Mouse (Mus musculus) mature B cell (primary cell): ENCODE results near the gene Dmgdh.

Experiments
- in situ Hi-C: fragments of 300-500 bp; cut with MboI; formaldehyde crosslinking; loops from 2 replicates; pipeline ENCODE4 v1.14.3; 2019

Dmgdh gene

DNA sequence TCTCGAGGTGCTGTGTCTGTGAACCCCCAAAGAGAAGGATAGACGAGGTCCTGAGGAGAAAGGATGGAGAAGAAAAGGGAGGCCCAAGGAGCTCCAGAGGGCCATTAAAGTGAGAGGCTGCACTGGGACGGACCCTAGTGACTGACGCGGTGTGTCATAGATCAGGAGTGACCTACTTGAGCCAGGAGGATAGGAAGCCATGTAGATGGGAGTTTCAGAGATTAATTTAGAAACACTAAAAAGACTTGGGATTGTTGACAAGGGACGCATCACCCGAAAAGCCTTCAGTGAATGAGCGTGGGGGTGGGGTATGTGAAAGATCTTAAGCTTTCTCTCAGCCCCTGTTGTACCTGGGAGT lies 98.0 kb downstream of the Dmgdh start:
- in situ Hi-C loops = no loop called here

- in situ Hi-C loops = no loop called here
Measured at GRCm38 (mm10) chr13:93772861-93773260, 98.6 kb downstream of the Dmgdh start.

DNA sequence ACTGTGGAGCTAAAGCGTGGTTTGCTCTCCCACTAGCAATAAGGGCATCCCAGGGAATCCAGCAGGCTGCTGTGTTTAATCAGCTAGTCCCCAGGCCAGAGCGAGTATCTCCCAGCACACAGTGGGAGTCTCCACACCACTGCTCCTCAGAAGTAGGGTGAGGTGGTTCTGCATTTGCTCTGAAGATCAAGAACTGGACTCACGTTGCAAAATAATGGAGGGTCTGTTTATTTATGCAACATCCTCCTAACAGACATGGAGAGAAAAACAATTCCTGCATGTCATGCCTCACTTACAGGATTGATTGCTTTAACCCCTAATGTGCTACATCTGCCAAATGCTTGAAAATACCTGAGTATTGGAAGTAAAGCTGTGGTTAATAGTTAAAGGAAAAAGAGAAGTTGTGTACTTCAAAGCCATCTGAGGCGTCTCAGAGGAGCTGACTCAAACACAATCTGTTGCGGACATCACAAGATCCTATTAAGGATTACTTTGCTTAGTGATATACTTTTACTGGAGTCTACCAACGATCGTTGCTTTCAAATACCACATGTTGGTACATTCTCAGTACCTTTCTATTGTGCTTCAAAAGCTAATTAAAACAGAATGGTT lies 99.6 kb downstream of the Dmgdh start:
- in situ Hi-C loops = no loop called here

DNA sequence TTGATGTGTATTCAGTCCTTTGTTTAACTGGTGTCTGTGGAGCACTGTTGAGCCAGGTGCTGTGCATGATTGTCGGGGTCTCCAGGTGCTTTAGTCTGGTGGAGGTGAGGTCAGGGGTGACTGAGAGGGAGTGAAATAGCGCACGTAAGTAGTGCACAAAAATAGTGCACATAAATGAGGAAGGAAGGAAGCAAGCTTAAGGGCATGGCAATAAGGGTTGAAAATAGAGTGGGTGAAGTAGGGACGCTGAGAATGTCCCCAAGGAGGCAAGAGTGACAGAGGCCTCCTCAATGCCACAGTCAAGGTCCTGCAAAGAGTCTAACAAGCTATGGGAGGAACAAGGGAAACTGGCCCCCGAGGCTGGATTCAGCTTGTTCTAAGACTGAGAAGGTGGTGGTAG lies 108.6 kb downstream of the Dmgdh start:
- in situ Hi-C loops = no loop called here

DNA sequence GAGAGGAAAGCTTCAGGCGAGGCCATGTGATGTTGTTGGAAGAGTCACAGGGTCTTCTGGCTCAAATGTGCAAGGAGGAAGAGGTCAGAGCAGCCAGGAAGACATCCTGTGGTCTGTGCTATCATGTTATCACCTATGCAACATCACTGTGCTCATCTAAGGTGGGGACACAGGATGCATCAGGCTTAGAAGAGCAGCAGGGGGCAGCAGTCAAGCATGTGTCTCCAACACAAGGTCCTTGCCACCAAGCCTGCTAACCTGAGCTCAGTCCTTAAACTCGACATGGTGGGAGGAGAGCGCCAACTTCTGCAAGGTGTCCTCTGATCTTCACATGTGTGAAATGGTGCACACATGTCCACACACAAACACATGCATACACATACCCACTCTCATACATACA lies 111.1 kb downstream of the Dmgdh start:
- in situ Hi-C loops = no loop called here

DNA sequence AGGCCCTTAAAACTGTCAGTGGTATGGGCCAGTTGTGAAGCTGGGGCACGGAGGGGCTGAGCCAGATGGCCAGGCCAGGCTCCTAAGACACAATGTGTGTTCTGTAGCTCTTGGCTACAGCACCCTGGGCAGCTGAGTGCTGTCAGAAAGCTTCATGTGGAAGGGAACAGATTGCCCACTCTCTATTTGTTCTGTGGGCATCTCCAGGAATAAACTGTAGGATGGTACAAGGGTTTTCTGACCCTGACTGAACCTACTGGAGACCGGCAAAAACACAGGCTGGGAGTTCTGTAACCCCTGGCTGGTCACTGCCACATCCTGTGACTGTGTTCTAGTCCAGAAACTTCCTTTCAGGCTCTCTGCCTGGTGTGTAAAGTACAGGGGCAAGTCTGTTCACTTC lies 111.8 kb downstream of the Dmgdh start:
- in situ Hi-C loops = no loop called here

DNA sequence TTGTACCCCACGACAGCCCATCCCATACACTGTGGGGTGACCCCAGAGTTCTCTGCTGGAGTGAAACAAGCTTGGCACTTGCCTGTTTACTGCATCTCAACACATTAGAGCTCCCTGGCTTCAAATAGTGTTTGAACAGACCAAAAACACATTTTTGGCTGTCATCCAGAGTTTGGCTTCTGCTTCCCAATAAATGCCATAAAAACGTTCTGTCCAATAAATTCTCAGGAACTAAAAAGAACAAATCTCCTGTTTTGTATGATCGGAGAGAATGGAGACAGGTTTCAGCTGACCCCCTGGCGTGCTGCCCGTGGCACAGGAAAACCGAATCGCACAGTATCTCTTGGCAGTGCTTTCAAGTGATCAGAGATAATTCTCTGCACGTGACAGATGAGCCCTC lies 113.4 kb downstream of the Dmgdh start:
- in situ Hi-C loops = no loop called here

GRCm38 (mm10) chr13:93792945-93793642 lies 118.9 kb downstream of the Dmgdh start:
- in situ Hi-C loops = no loop called here

DNA sequence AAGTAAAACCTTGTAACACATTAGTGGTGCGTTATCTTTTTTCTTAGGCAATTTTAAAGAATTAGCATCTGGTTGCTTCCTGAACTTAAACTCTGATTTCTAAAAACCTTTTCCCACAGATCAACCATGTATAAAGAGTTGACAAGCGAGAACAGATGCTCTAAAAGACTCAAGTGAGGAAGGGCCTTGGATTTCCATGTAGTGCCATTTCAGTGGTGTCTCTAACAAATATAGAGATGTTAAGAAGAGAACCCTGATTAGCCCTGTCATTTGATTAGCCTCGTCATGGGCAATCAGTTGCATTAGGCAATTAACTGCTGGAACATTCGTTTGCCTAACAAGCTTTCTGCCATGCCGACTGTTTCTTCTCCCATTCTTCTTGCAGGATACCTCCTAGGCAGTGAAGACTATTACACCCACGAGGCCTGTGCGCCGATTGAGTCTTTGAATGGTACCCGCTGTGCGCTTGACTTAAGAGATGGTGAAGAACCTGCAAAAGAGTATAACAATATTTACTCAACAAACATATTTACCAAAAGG lies 119.5 kb downstream of the Dmgdh start:
- in situ Hi-C loops = no loop called here

DNA sequence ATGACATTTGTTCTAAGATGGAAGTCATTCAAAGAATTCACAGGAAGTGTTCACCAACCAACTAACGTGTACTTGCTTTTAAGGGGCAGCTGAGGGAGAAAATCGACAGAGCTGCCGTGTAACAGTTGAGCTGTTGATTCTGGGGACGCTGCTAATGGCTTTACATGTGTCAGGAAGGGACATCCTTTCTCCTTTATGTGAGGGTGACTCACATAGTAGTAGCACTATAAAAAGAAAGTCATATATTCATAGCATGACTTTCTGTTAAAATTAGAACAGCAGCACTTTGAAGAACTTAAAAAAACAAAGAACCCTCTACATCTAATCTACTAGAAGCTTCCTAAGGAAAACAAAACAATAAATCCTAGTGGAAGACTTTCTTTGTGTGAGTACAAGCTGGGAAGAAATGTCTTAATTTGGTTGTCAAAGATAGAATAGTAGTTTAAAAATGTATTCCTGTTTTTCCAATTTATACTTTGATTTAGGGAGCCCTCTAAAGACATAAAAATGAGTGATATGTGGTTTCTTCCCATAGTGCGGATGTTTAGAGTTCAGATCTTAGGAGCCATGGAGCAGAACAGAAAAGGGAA lies 122.9 kb downstream of the Dmgdh start:
- in situ Hi-C loops = no loop called here
